Mouse (Mus musculus) CD4-positive naive resting alpha-beta T cell, adult 57 days (primary cell): ENCODE measurements around the gene Uba1y. TPM values are rescaled to one million over a fixed set of nuclear protein-coding genes. Genes with fewer than 3 reads are reported as not detected.

Source experiments
- total RNA-seq: library from RNA; stranded (reverse); gene quantifications from one replicate; pipeline ENCODE4 v1.2.4, GENCODE M21; 2023

Uba1y gene
- total RNA-seq, result not detected

DNA sequence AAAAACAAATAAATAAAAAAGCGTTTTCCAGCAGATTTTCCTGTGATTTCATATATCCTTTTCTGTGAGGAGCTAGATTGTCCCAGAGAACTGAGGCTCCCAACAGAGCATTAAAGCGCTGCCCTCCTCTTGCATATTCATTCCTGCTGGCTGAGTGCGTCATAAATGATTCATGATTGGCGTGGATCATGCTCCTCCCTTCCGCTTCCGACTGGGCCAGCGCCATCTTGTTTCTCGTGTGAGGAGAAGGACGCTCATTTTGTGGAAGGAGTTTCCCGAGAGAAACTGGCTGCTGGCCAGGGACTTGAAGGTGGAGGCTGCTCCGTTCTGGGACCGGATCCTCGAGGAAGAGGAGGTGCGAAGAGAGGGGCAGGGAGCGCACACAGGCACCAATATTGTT is at the start of gene Uba1y:
Gene Uba1y (plus strand): TSS at position 254 of the 400 bp plus-strand sequence.

DNA sequence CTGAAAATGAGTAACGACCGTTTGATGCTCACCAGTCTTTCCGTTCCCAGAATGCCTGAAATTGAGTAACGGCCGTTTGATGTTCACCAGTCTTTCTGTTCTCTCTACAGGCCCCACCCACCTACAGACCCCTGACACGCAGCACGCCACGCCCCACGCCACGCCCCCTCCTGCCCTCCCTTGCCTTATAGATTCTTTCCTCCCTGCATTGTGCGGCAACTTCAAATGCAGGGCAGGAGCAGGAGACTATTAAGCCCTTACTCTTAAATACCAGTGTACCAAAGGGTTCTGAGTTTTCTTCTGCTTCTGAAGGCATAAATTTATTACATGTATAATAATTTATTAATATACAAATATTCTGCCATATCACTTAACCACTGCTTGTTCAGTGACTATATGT is 21.1 kb upstream of the Uba1y start, which contains the start of gene Zfy1:
Gene Zfy1 (minus strand): TSS at position 101 of the 400 bp plus-strand sequence.

Other genes with a start within 250 kb of the Uba1y start
- not detected for gene Zfy1, start 21.2 kb upstream of the Uba1y start, total RNA-seq
- not detected for gene Kdm5d, start 79.1 kb downstream of the Uba1y start, total RNA-seq
- gene Eif2s3y, start 191.9 kb downstream of the Uba1y start, total RNA-seq, result not detected